Mouse (Mus musculus) ovary, adult 18-20 months (tissue): Measurements from ENCODE around the gene 4933424G06Rik.
"Not testable (repeated sequence)": the region's sequence is repeated elsewhere in the genome, so short reads cannot be mapped to it uniquely, and the experiment has no call there.

Experiments used
- DNase-seq: peaks from one replicate; pipeline ENCODE4 v3.0.0; 2022; ENCODE audit warnings: low spot score, mixed read lengths

Gene 4933424G06Rik

GRCm38 (mm10) chr1:36709854-36710280 is at the start of gene 4933424G06Rik:
Gene 4933424G06Rik, plus strand, starts transcription at chr1:36710149.
- DNase-seq = peak; percentile 97

- peak; percentile 33 for DNase-seq
Measured at GRCm38 (mm10) chr1:36664457-36664856, 45.5 kb upstream of the 4933424G06Rik start.

GRCm38 (mm10) chr1:36665165-36665723 is 44.7 kb upstream of the 4933424G06Rik start:
- DNase-seq = no peak

- no peak for DNase-seq
Measured at GRCm38 (mm10) chr1:36665934-36666333, 44.0 kb upstream of the 4933424G06Rik start.

- DNase-seq = not testable (repeated sequence)
Measured at GRCm38 (mm10) chr1:36668007-36668406, 41.9 kb upstream of the 4933424G06Rik start.

GRCm38 (mm10) chr1:36670256-36670655 is 39.7 kb upstream of the 4933424G06Rik start:
- DNase-seq = no peak

GRCm38 (mm10) chr1:36671260-36671659 is 38.7 kb upstream of the 4933424G06Rik start:
- DNase-seq = no peak

- DNase-seq = no peak
Measured at GRCm38 (mm10) chr1:36672648-36673350, 37.1 kb upstream of the 4933424G06Rik start.

- DNase-seq = no peak
Measured at GRCm38 (mm10) chr1:36674936-36675335, 35.0 kb upstream of the 4933424G06Rik start.

- no peak for DNase-seq
Measured at GRCm38 (mm10) chr1:36680893-36681292, 29.1 kb upstream of the 4933424G06Rik start.

- DNase-seq = no peak
Measured at GRCm38 (mm10) chr1:36682620-36683355, 27.2 kb upstream of the 4933424G06Rik start, which contains the start of gene Fam178b. Gene Fam178b, minus strand, starts transcription at chr1:36683183.

- peak; percentile 70 for DNase-seq
Measured at GRCm38 (mm10) chr1:36683810-36684467, 26.0 kb upstream of the 4933424G06Rik start.

GRCm38 (mm10) chr1:36690671-36691235 is 19.2 kb upstream of the 4933424G06Rik start:
- DNase-seq = no peak

GRCm38 (mm10) chr1:36691271-36692155 is 18.4 kb upstream of the 4933424G06Rik start, which contains the start of gene Cox5b:
Gene Cox5b, plus strand, starts transcription at chr1:36691449.
- peak; percentile 96 for DNase-seq

GRCm38 (mm10) chr1:36694871-36695270 is 15.1 kb upstream of the 4933424G06Rik start:
- DNase-seq = no peak

GRCm38 (mm10) chr1:36696411-36696810 is 13.5 kb upstream of the 4933424G06Rik start:
- no peak for DNase-seq

GRCm38 (mm10) chr1:36697030-36697429 is 12.9 kb upstream of the 4933424G06Rik start:
- no peak for DNase-seq

GRCm38 (mm10) chr1:36707166-36707565 is 2.8 kb upstream of the 4933424G06Rik start:
- no peak for DNase-seq

- no peak for DNase-seq
Measured at GRCm38 (mm10) chr1:36707797-36708196, 2.2 kb upstream of the 4933424G06Rik start.

GRCm38 (mm10) chr1:36708626-36709025 is 1.3 kb upstream of the 4933424G06Rik start:
- DNase-seq = no peak
